Mouse (Mus musculus) testis, adult 2 months (tissue): ENCODE measurements around the gene Pacsin1. TPM values are rescaled to one million over a fixed set of nuclear protein-coding genes. Genes with fewer than 3 reads are reported as not detected.
A peak's percentile ranks its signal among the peaks of the same experiment; 100 is the strongest.

ENCODE experiments used
- H3K27ac ChIP-seq: fragments of 200-500 bp; 2 replicates; pipeline ENCODE4 v1.5.1; 2012; ENCODE audit warnings: low read depth, low read length; ENCODE audit not compliant: control insufficient read depth, insufficient read depth
- H3K27me3 ChIP-seq: fragments of 200-500 bp; 2 replicates; pipeline ENCODE4 v1.6.1; 2012; ENCODE audit warnings: mild to moderate bottlenecking, low read length, moderate library complexity; ENCODE audit not compliant: control insufficient read depth, insufficient read depth
- H3K36me3 ChIP-seq: fragments of 200-500 bp; 2 replicates; pipeline ENCODE4 v1.6.1; 2012; ENCODE audit warnings: mild to moderate bottlenecking, low read length; ENCODE audit not compliant: control insufficient read depth, insufficient read depth
- H3K4me1 ChIP-seq: fragments of 200-500 bp; 2 replicates; pipeline ENCODE4 v1.6.1; 2012; ENCODE audit warnings: low read length; ENCODE audit not compliant: control insufficient read depth, insufficient read depth
- H3K4me3 ChIP-seq: fragments of 200-500 bp; 2 replicates; pipeline ENCODE4 v1.5.1; 2012; ENCODE audit warnings: low read depth, mild to moderate bottlenecking, low read length, moderate library complexity, mixed read lengths; ENCODE audit not compliant: control insufficient read depth
- CTCF ChIP-seq: fragments of 200-500 bp; IDR thresholded peaks from 2 replicates; pipeline ENCODE4 v1.5.1; 2012; ENCODE audit warnings: low read depth, mild to moderate bottlenecking, inconsistent platforms, low read length, moderate library complexity; ENCODE audit not compliant: control insufficient read depth, insufficient read depth, insufficient replicate concordance
- POLR2A ChIP-seq: fragments of 200-500 bp; IDR thresholded peaks from 2 replicates; pipeline ENCODE4 v1.6.1; 2012; ENCODE audit warnings: low read depth, mild to moderate bottlenecking, inconsistent platforms, low read length, moderate library complexity; ENCODE audit not compliant: control insufficient read depth
- polyA plus RNA-seq: library from polyadenylated mRNA; depleted of rRNA; stranded (reverse); fragments of >200 nt; gene quantifications from 2 replicates; pipeline ENCODE4 v1.2.3, GENCODE M21; 2012; rRNA removed

Gene Pacsin1
- polyA plus RNA-seq, 1 experiment: 9.6 TPM

- no peaks in the 10 kb centered on the region for H3K4me1 ChIP-seq
- no peaks in the 10 kb centered on the region for H3K27me3 ChIP-seq
- 0 out of 2 replicates have a peak, but pooled peaks have one; percentile 24 for TF ChIP-seq POLR2A
- TF ChIP-seq CTCF: no peak
- no peaks in the 10 kb centered on the region for H3K36me3 ChIP-seq
- no peak overlapping the region for H3K4me3 ChIP-seq
- H3K27ac ChIP-seq: no peak overlapping the region
Measured at GRCm38 (mm10) chr17:27751314-27752202, 96.2 kb downstream of the Pacsin1 start.

DNA sequence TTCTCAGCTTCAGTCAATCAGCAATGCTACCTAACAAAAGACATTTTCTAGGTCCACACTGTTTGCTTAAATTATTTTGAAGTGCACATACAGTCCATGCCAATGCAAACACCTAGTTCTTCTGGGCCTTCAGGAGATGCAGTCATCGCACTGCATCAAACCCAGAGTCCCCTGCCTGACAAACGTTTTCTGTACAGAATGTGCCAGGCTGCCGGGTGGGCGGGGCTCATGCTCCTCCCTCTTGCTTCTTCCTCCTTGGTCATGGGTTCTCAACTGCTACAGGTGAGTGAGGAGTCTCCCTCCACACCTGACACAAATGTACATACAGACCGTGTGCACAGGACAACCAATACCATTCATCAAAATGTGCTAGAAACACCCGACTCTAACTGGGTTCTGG, 104.9 kb downstream of the Pacsin1 start:
- TF ChIP-seq POLR2A (no peak), CTCF (no peak)
- Histone ChIP-seq H3K4me1 (no peaks in the 10 kb centered on the region), H3K36me3 (no peaks in the 10 kb centered on the region)

More for the DNA sequence above, 104.9 kb downstream of the Pacsin1 start:
- Histone ChIP-seq H3K27me3 (no peaks in the 10 kb centered on the region), H3K27ac (no peak overlapping the region), H3K4me3 (no peak overlapping the region)

Other genes with a start within 250 kb of the Pacsin1 start
- 0.70 and 0.81 TPM in 2 replicates for gene Grm4, start 134.1 kb upstream of the Pacsin1 start, polyA plus RNA-seq
- gene Hmga1, start 99.0 kb upstream of the Pacsin1 start, polyA plus RNA-seq: 64.3 and 68.4 TPM in 2 replicates
- 20.7 and 24.5 TPM in 2 replicates for gene AI413582, start 89.8 kb upstream of the Pacsin1 start, polyA plus RNA-seq
- gene Nudt3, start 32.0 kb upstream of the Pacsin1 start, polyA plus RNA-seq: 59.8 and 68.1 TPM in 2 replicates
- gene RPS10-NUDT3, start 20.3 kb upstream of the Pacsin1 start, polyA plus RNA-seq: not detected in 2 replicates
- gene Rps10, start 18.8 kb upstream of the Pacsin1 start, polyA plus RNA-seq: 262 and 331 TPM in 2 replicates
- gene Spdef, start 73.4 kb downstream of the Pacsin1 start, polyA plus RNA-seq: 4.8 and 4.9 TPM in 2 replicates
- 109 and 111 TPM in 2 replicates for gene D17Wsu92e, start 165.1 kb downstream of the Pacsin1 start, polyA plus RNA-seq
- gene Snrpc, start 182.6 kb downstream of the Pacsin1 start, polyA plus RNA-seq: 173 and 198 TPM in 2 replicates
- gene Uhrf1bp1, start 200.9 kb downstream of the Pacsin1 start, polyA plus RNA-seq: 16.7 and 17.0 TPM in 2 replicates